Mouse (Mus musculus) stomach, embryonic 14.5 days (tissue): ENCODE data around the gene Cacna1d. TPM values are rescaled to one million over a fixed set of nuclear protein-coding genes. Genes with fewer than 3 reads are reported as not detected.

Experiments used
- ATAC-seq: fragments of 200-750 bp; cut with Nextera tagmentation; 2 replicates; pipeline ENCODE4 v1.8.0; 2017; ENCODE audit warnings: low read depth, moderate TSS enrichment; ENCODE audit not compliant: insufficient number of reproducible peaks, insufficient read depth, low FRiP score
- H3K27ac ChIP-seq: fragments of 300-500 bp; sonication (generic); 2 replicates; pipeline ENCODE4 v1.5.1; 2014; ENCODE audit warnings: mild to moderate bottlenecking, low read length, moderate library complexity, mixed read lengths
- H3K27me3 ChIP-seq: fragments of 300-500 bp; sonication (generic); 2 replicates; pipeline ENCODE4 v1.6.1; 2014; ENCODE audit warnings: low read length, control low read depth, mixed read lengths; ENCODE audit not compliant: control insufficient read depth, insufficient read depth
- H3K36me3 ChIP-seq: fragments of 300-500 bp; sonication (generic); 2 replicates; pipeline ENCODE4 v1.6.1; 2014; ENCODE audit warnings: mild to moderate bottlenecking, control low read depth, low read length, moderate library complexity, mixed read lengths; ENCODE audit not compliant: control insufficient read depth, insufficient read depth
- H3K4me1 ChIP-seq: fragments of 300-500 bp; sonication (generic); 2 replicates; pipeline ENCODE4 v1.6.1; 2014; ENCODE audit warnings: low read length, control low read depth, mixed read lengths; ENCODE audit not compliant: control insufficient read depth, insufficient read depth
- H3K4me2 ChIP-seq: fragments of 300-500 bp; sonication (generic); replicated peaks from 2 replicates; pipeline ENCODE4 v1.6.1; 2014; ENCODE audit warnings: low read depth, low read length, control low read depth
- H3K4me3 ChIP-seq: fragments of 300-500 bp; sonication (generic); 2 replicates; pipeline ENCODE4 v1.5.1; 2014; ENCODE audit warnings: low read depth, low read length, control low read depth
- H3K9ac ChIP-seq: fragments of 300-500 bp; sonication (generic); replicated peaks from 2 replicates; pipeline ENCODE4 v1.6.1; 2014; ENCODE audit warnings: low read depth, mild to moderate bottlenecking, control low read depth, low read length, moderate library complexity, mixed read lengths
- H3K9me3 ChIP-seq: fragments of 300-500 bp; sonication (generic); 2 replicates; pipeline ENCODE4 v1.6.1; 2016; ENCODE audit warnings: low read depth, low read length, control low read depth; ENCODE audit not compliant: control insufficient read depth
- WGBS: fragments of 180-500 bp; shearing (Covaris S2); extraction: QIAGEN DNeasy Blood & Tissue Kit; methylation state at CpG from one replicate; pipeline ENCODE4 v1.1.7; 2014; 5-methylcytosine and 5-hydroxymethylcytosine counted together
- polyA plus RNA-seq: library from polyadenylated mRNA; unstranded; fragments of >200 nt; fragmentation: Nextera tagmentation; extraction: Ambion mirVana; gene quantifications from 2 replicates; pipeline ENCODE4 v1.2.1, GENCODE M21; 2014

The Cacna1d gene
- polyA plus RNA-seq, 1 experiment from 2014 or later = 15.3 TPM

DNA sequence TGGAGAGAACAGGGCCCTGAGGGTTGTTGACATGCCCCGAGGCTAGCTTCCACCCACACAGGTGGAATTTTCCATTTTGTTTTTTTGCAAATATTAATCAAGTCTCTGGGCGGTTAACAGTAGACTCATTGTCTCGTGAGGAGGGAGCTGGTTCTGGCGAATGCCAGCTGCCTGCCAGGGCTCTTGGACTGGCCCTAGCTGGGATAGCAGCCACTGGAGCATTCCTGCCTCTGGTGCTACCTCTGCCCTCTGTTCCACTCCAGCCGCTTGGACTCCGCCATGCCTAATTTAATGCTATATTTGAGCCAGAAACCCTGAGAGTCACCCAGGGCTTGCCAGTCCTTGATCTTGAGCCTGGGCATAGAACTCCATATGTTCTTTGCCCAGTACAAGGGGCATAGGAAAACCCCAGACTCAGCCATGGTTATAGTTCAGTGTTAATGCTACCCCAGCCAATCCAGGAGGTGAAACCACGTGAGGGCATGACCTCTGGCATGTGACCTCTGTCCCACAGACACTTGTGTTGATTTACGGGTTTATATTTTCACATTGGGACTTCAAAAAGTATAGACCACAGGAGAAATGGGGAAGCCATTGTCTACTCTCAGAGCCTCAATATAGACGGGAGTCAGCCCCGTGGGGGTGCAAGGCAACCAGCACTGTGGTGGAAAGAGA lies 479.2 kb downstream of the Cacna1d start:
- no peak overlapping the region for H3K4me2 ChIP-seq
- WGBS = 68% methylated on average over 10 of the region's 10 CpGs
- H3K4me1 ChIP-seq = peaks cover 5% of the 10 kb centered on the region; the same call in 1 of the 2 replicates
- 0 out of 2 replicates have a peak, but pooled peaks cover 2% of the 10 kb centered on the region for H3K27me3 ChIP-seq
- H3K36me3 ChIP-seq = no peaks in the 10 kb centered on the region
- H3K9me3 ChIP-seq = no peaks in the 10 kb centered on the region
- H3K9ac ChIP-seq = no peak overlapping the region
- no peak for ATAC-seq
- no peak overlapping the region for H3K4me3 ChIP-seq
- no peak overlapping the region for H3K27ac ChIP-seq

DNA sequence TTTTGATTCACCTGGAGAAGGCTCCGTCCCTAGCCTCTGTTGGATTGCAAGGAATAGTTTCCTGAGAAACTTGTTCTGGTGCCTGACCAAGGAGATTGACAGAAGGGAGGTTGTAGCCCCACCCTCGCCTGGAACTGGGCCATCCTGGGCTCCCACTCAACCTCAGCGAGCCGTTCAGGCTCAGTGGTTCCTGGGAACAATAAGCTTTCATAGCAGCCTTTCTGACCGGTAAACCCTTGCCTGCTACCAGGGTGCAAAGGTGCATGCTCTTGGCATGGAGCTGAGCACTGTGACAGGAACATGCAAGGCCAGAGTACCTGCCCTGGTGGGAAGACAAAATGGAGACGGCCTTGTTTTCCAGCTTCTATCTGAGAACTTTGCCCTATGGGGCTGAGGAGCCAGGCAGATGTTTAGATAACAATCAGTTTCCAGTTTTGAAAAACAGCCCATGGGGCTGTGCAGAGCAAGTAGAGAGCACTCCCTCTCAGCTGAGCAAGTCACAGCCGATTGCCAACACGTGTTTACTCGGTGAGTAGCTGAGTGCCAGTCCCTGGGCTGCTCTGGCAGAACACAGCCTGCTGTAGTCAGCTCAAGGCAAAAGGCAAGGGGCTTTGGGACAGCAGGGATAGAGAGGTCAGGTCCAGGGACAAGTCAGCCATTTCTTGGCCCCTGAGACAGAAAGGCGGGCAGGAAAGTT lies 481.2 kb downstream of the Cacna1d start:
- Histone ChIP-seq H3K27me3 (0 out of 2 replicates have a peak, but pooled peaks cover 2% of the 10 kb centered on the region), H3K4me2 (no peak overlapping the region), H3K27ac (no peak overlapping the region), H3K36me3 (no peaks in the 10 kb centered on the region), H3K9me3 (no peaks in the 10 kb centered on the region), H3K4me1 (peaks cover 5% of the 10 kb centered on the region; the same call in 1 of the 2 replicates), H3K4me3 (no peak overlapping the region), H3K9ac (no peak overlapping the region)
- no peak for ATAC-seq
- WGBS = 62% methylated on average over 10 of the region's 10 CpGs

DNA sequence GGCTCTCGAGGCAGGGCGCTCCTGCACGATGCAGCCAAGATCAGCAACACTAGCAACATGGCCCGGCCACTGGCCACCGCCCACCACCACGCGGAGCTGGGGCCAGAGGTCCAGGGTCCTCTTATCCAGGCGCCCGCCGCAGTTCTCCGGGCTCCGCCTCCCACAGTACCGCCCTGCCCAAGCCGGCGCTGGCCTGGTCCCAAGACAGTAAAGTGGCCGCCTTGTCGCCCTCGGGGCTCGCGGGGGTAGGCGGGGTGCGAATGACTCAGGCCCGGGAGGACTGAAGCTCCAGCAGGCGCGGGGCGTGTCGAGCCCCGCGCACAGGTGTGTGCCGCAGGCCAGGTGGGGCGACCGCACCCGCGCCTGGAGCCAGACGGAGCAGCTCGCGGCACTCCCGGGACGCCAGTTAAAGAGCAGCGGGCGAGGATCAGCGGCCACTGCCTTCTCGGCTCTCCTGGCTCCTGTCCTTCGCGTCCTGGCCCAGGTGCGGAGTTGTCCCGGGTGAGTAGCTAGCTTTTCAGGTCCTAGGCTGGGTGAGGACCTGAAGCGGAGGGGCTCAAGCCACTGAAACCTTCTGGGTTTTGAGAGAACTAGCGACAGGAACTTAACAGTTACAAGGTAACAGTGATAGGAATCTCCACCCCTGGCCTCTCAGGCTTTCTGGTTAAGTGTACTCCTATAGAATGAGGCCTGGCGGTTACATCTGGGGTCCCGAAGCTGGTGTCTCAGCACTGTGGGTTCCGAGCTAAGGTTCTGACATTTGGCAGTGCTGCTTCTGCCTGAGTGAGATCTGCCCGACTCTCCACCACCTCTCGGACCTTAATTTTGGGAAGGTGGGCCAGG lies 482.3 kb downstream of the Cacna1d start, which contains the start of the genes Il17rb and Chdh:
Gene Il17rb, minus strand, starts transcription at position 164 of the 843 bp plus-strand sequence.
Gene Chdh, plus strand, starts transcription at position 291 of the 843 bp plus-strand sequence.
- ATAC-seq = peak; percentile 85
- Histone ChIP-seq H3K4me3 (peak within 1 kb of the TSS; percentile 35), H3K9me3 (no peaks in the 10 kb centered on the region), H3K4me2 (peak within 1 kb of the TSS; percentile 87), H3K27me3 (0 out of 2 replicates have a peak, but pooled peaks cover 2% of the 10 kb centered on the region), H3K4me1 (peaks cover 5% of the 10 kb centered on the region; the same call in 1 of the 2 replicates), H3K9ac (0 out of 2 replicates have a peak within 1 kb of the TSS, but pooled peaks have one; percentile 18), H3K36me3 (no peaks in the 10 kb centered on the region), H3K27ac (no peak within 1 kb of the TSS)
- 8% methylated on average over 54 of the region's 54 CpGs for WGBS

DNA sequence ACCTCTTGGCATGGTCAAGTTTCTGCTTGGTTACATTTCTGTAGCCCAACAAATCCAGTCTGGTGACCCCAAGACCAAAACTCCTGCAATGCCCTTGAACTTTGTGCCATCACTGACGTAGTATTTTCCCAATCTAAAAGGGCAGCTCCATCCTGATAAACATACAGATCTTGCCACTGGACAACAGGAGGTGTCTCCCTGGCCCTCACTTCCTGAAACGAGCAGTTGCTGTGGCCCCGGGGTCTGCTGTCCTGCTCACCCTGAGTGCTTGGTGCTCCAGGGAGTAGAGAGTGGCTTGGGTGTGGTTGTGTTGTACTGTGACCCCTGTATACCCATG lies 491.8 kb downstream of the Cacna1d start:
- H3K9ac ChIP-seq = no peak overlapping the region
- H3K36me3 ChIP-seq = peaks cover 19% of the 10 kb centered on the region
- H3K4me3 ChIP-seq = no peak overlapping the region
- H3K4me1 ChIP-seq = no peaks in the 10 kb centered on the region
- H3K4me2 ChIP-seq = no peak overlapping the region
- WGBS = 84% methylated on average over 3 of the region's 3 CpGs
- H3K27me3 ChIP-seq = no peaks in the 10 kb centered on the region
- ATAC-seq = no peak
- H3K27ac ChIP-seq = no peak overlapping the region
- H3K9me3 ChIP-seq = no peaks in the 10 kb centered on the region

DNA sequence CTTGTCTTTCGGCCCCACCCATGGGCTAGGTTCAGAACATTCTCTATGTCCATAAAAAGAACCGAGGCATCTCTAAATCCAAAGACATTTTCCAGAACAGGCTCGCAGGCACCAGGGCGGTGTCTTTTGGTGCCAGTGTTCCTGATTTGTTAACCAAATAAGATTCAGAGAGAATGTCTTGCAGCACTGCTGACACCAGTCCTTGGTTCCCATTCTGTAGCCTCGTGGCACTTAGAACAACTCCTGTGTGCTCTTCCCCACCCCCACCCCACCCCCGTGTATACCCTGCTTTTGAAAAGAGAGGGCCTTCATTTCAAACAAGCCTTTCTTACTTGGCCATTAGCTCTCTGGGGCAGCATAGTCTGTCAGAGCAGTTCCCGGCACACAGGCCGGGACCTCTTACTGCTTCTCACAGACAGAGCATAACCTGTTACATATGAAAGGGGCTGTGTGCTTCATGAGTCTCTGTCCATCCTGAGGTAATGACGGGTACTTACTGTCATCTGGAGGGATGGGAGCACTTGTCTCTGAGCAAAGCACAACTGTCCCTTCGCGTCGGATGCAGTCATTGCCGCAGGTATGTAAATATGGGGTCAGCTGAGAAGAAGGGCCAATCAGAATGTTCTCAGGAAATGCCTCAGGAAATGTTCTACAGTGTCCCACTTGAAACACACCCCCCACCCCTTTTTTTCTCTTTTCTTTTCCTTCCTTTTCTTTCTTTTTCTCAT lies 492.3 kb downstream of the Cacna1d start:
- peaks cover 25% of the 10 kb centered on the region for H3K36me3 ChIP-seq
- H3K4me1 ChIP-seq = no peaks in the 10 kb centered on the region
- H3K9ac ChIP-seq = no peak overlapping the region
- H3K4me2 ChIP-seq = no peak overlapping the region
- no peak overlapping the region for H3K4me3 ChIP-seq
- H3K27ac ChIP-seq = no peak overlapping the region
- no peak for ATAC-seq
- H3K27me3 ChIP-seq = no peaks in the 10 kb centered on the region
- H3K9me3 ChIP-seq = no peaks in the 10 kb centered on the region
- WGBS = 77% methylated on average over 13 of the region's 13 CpGs

DNA sequence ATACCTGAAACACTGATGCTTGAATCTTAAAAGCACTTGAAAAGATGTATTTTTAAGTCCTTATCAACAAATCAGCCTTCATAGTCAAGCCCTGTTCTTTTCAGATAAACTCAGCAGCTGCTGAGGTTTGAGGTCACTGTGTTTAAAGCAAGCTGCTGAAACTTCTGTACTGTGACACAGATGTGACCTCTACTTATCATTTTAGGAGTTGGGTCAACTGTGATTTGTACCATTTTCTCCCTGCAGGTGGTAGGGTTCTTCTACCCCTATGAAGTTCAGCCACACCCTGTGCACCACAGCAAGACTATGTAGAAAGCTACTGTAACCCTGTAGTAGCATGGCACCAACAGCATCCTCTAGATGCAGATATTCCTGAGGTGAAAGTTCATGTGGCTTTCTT lies 493.9 kb downstream of the Cacna1d start:
- Histone ChIP-seq H3K9ac (no peak overlapping the region), H3K4me1 (no peaks in the 10 kb centered on the region), H3K36me3 (peaks cover 40% of the 10 kb centered on the region), H3K4me3 (no peak overlapping the region), H3K4me2 (no peak overlapping the region), H3K27me3 (no peaks in the 10 kb centered on the region), H3K27ac (no peak overlapping the region), H3K9me3 (no peaks in the 10 kb centered on the region)
- ATAC-seq = no peak

DNA sequence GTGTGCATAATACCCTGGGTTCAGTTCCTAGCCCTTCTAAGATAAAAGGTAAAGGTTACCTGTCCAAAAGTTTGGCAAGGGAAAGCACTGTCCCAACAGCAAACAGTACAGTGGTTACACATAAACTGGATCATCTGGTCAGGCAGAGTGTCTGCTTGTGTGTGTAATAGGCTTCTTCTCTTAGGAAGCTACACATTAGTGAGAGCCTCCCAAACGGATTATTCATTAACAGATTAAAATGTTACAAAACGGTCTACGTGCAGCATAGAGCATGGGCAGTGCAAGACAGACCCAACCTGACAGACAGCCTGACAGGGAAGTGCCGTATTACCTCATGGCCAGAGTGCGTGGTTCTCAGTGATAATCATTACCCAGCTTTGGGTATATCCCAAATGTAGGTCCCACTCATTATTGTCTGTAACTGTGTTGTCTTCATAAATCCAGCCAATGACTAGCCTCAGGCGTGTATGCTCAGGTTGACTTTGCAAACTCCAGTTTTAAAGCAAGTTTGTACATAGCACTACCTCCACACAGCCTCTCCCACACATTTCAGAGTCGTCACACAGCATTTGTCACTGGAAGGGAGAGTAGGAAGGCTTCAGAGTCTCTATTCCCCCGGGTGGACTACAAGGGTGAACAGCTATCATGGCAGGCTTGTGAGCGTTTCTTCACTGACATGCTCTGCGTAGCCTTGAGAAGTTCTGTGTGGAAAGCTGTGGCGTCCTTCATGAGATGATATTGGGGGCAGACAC lies 495.1 kb downstream of the Cacna1d start:
- WGBS = 87% methylated on average over 11 of the region's 11 CpGs
- Histone ChIP-seq H3K4me1 (no peaks in the 10 kb centered on the region), H3K9ac (no peak overlapping the region), H3K4me2 (no peak overlapping the region), H3K4me3 (no peak overlapping the region), H3K36me3 (peaks cover 51% of the 10 kb centered on the region), H3K27ac (no peak overlapping the region), H3K27me3 (no peaks in the 10 kb centered on the region), H3K9me3 (no peaks in the 10 kb centered on the region)
- ATAC-seq = no peak; the same call in 1 of the 2 replicates
